Mouse (Mus musculus): ENCODE results near the gene Tgfbr1. TPM values are rescaled to one million over a fixed set of nuclear protein-coding genes. Genes with fewer than 3 reads are reported as not detected.

The Tgfbr1 gene
- polyA plus RNA-seq, 1 experiment from 2014 or later: 111 TPM

- H3K27me3 ChIP-seq (ENCODE audit: control insufficient read depth, insufficient read depth, low read length): no peaks in the 10 kb centered on the region
- H3K36me3 ChIP-seq (ENCODE audit: control insufficient read depth, insufficient read depth, low read length): no peaks in the 10 kb centered on the region
- H3K4me2 ChIP-seq (ENCODE audit: low read depth): no peak overlapping the region
- H3K9me3 ChIP-seq (ENCODE audit: control insufficient read depth, low read length): no peaks in the 10 kb centered on the region
- H3K4me3 ChIP-seq (ENCODE audit: low read depth, low read length): no peak overlapping the region
- no peak overlapping the region for H3K9ac ChIP-seq (ENCODE audit: low read length)
- DNase-seq (ENCODE audit: low spot score): no peak
- H3K4me1 ChIP-seq (ENCODE audit: control insufficient read depth, insufficient read depth, low read length): peaks cover 5% of the 10 kb centered on the region; the same call in 1 of the 2 replicates
- WGBS: 88% methylated on average over 3 of the region's 3 CpGs
- ATAC-seq (ENCODE audit: insufficient read depth, low FRiP score, low TSS enrichment): no peak
- H3K27ac ChIP-seq (ENCODE audit: low read depth, low read length): no peak overlapping the region
Measured at GRCm38 (mm10) chr4:47422946-47423345, 69.9 kb downstream of the Tgfbr1 start.

GRCm38 (mm10) chr4:47424376-47424775 lies 71.4 kb downstream of the Tgfbr1 start:
- H3K9me3 ChIP-seq (ENCODE audit: control insufficient read depth, low read length): no peaks in the 10 kb centered on the region
- DNase-seq (ENCODE audit: low spot score) (peak; percentile 58), ATAC-seq (ENCODE audit: insufficient read depth, low FRiP score, low TSS enrichment) (peak; percentile 49; the same call in 1 of the 2 replicates)
- H3K36me3 ChIP-seq (ENCODE audit: control insufficient read depth, insufficient read depth, low read length): no peaks in the 10 kb centered on the region
- H3K27me3 ChIP-seq (ENCODE audit: control insufficient read depth, insufficient read depth, low read length): no peaks in the 10 kb centered on the region
- no peak overlapping the region for H3K9ac ChIP-seq (ENCODE audit: low read length)
- no peak overlapping the region for H3K4me2 ChIP-seq (ENCODE audit: low read depth)
- 2% methylated on average over 2 of the region's 2 CpGs for WGBS
- no peak overlapping the region for H3K4me3 ChIP-seq (ENCODE audit: low read depth, low read length)
- no peak overlapping the region for H3K27ac ChIP-seq (ENCODE audit: low read depth, low read length)
- peaks cover 5% of the 10 kb centered on the region; the same call in 1 of the 2 replicates for H3K4me1 ChIP-seq (ENCODE audit: control insufficient read depth, insufficient read depth, low read length)

- Histone ChIP-seq H3K27me3 (ENCODE audit: control insufficient read depth, insufficient read depth, low read length) (no peaks in the 10 kb centered on the region), H3K36me3 (ENCODE audit: control insufficient read depth, insufficient read depth, low read length) (no peaks in the 10 kb centered on the region), H3K4me1 (ENCODE audit: control insufficient read depth, insufficient read depth, low read length) (peaks cover 5% of the 10 kb centered on the region; the same call in 1 of the 2 replicates), H3K4me3 (ENCODE audit: low read depth, low read length) (no peak overlapping the region), H3K9me3 (ENCODE audit: control insufficient read depth, low read length) (no peaks in the 10 kb centered on the region), H3K4me2 (ENCODE audit: low read depth) (no peak overlapping the region), H3K9ac (ENCODE audit: low read length) (no peak overlapping the region), H3K27ac (ENCODE audit: low read depth, low read length) (no peak overlapping the region)
- DNase-seq (ENCODE audit: low spot score): no peak
- ATAC-seq (ENCODE audit: insufficient read depth, low FRiP score, low TSS enrichment): no peak
- 93% methylated on average over 16 of the region's 16 CpGs for WGBS
Measured at GRCm38 (mm10) chr4:47425247-47425830, 72.3 kb downstream of the Tgfbr1 start.

- no peaks in the 10 kb centered on the region for H3K9me3 ChIP-seq (ENCODE audit: control insufficient read depth, low read length)
- DNase-seq (ENCODE audit: low spot score): no peak
- no peak for ATAC-seq (ENCODE audit: insufficient read depth, low FRiP score, low TSS enrichment)
- H3K4me1 ChIP-seq (ENCODE audit: control insufficient read depth, insufficient read depth, low read length): peaks cover 5% of the 10 kb centered on the region; the same call in 1 of the 2 replicates
- H3K4me3 ChIP-seq (ENCODE audit: low read depth, low read length): no peak overlapping the region
- no peak overlapping the region for H3K9ac ChIP-seq (ENCODE audit: low read length)
- no peaks in the 10 kb centered on the region for H3K36me3 ChIP-seq (ENCODE audit: control insufficient read depth, insufficient read depth, low read length)
- no peak overlapping the region for H3K4me2 ChIP-seq (ENCODE audit: low read depth)
- H3K27ac ChIP-seq (ENCODE audit: low read depth, low read length): no peak overlapping the region
- WGBS: 76% methylated on average over 3 of the region's 3 CpGs
- no peaks in the 10 kb centered on the region for H3K27me3 ChIP-seq (ENCODE audit: control insufficient read depth, insufficient read depth, low read length)
Measured at GRCm38 (mm10) chr4:47427606-47428005, 74.6 kb downstream of the Tgfbr1 start.

GRCm38 (mm10) chr4:47430557-47430956 lies 77.5 kb downstream of the Tgfbr1 start:
- 76% methylated on average over 6 of the region's 6 CpGs for WGBS
- Histone ChIP-seq H3K4me3 (ENCODE audit: low read depth, low read length) (no peak overlapping the region), H3K9ac (ENCODE audit: low read length) (no peak overlapping the region), H3K27me3 (ENCODE audit: control insufficient read depth, insufficient read depth, low read length) (no peaks in the 10 kb centered on the region), H3K9me3 (ENCODE audit: control insufficient read depth, low read length) (no peaks in the 10 kb centered on the region), H3K4me1 (ENCODE audit: control insufficient read depth, insufficient read depth, low read length) (no peaks in the 10 kb centered on the region), H3K27ac (ENCODE audit: low read depth, low read length) (no peak overlapping the region), H3K4me2 (ENCODE audit: low read depth) (no peak overlapping the region), H3K36me3 (ENCODE audit: control insufficient read depth, insufficient read depth, low read length) (no peaks in the 10 kb centered on the region)
- DNase-seq (ENCODE audit: low spot score) (no peak), ATAC-seq (ENCODE audit: insufficient read depth, low FRiP score, low TSS enrichment) (no peak)

GRCm38 (mm10) chr4:47431081-47431480 lies 78.1 kb downstream of the Tgfbr1 start:
- no peaks in the 10 kb centered on the region for H3K27me3 ChIP-seq (ENCODE audit: control insufficient read depth, insufficient read depth, low read length)
- DNase-seq (ENCODE audit: low spot score): no peak

GRCm38 (mm10) chr4:47432766-47433165 lies 79.7 kb downstream of the Tgfbr1 start:
- Histone ChIP-seq H3K4me2 (ENCODE audit: low read depth) (no peak overlapping the region), H3K27me3 (ENCODE audit: control insufficient read depth, insufficient read depth, low read length) (no peaks in the 10 kb centered on the region), H3K9ac (ENCODE audit: low read length) (no peak overlapping the region), H3K36me3 (ENCODE audit: control insufficient read depth, insufficient read depth, low read length) (no peaks in the 10 kb centered on the region), H3K27ac (ENCODE audit: low read depth, low read length) (no peak overlapping the region), H3K4me3 (ENCODE audit: low read depth, low read length) (no peak overlapping the region), H3K9me3 (ENCODE audit: control insufficient read depth, low read length) (no peaks in the 10 kb centered on the region), H3K4me1 (ENCODE audit: control insufficient read depth, insufficient read depth, low read length) (peaks cover 10% of the 10 kb centered on the region; the same call in 1 of the 2 replicates)
- 90% methylated on average over 6 of the region's 7 CpGs for WGBS
- DNase-seq (ENCODE audit: low spot score) (no peak), ATAC-seq (ENCODE audit: insufficient read depth, low FRiP score, low TSS enrichment) (no peak)

More at GRCm38 (mm10) chr4:47431081-47431480, 78.1 kb downstream of the Tgfbr1 start:
- Histone ChIP-seq H3K4me1 (ENCODE audit: control insufficient read depth, insufficient read depth, low read length) (no peaks in the 10 kb centered on the region), H3K4me2 (ENCODE audit: low read depth) (no peak overlapping the region), H3K36me3 (ENCODE audit: control insufficient read depth, insufficient read depth, low read length) (no peaks in the 10 kb centered on the region), H3K4me3 (ENCODE audit: low read depth, low read length) (no peak overlapping the region), H3K9me3 (ENCODE audit: control insufficient read depth, low read length) (no peaks in the 10 kb centered on the region), H3K9ac (ENCODE audit: low read length) (no peak overlapping the region), H3K27ac (ENCODE audit: low read depth, low read length) (no peak overlapping the region)
- ATAC-seq (ENCODE audit: insufficient read depth, low FRiP score, low TSS enrichment): no peak
- WGBS: 87% methylated on average over 5 of the region's 5 CpGs

- H3K4me1 ChIP-seq (ENCODE audit: control insufficient read depth, insufficient read depth, low read length): peaks cover 10% of the 10 kb centered on the region; the same call in 1 of the 2 replicates
- H3K36me3 ChIP-seq (ENCODE audit: control insufficient read depth, insufficient read depth, low read length): no peaks in the 10 kb centered on the region
- ATAC-seq (ENCODE audit: insufficient read depth, low FRiP score, low TSS enrichment) (no peak), DNase-seq (ENCODE audit: low spot score) (no peak)
- WGBS: 76% methylated on average over 12 of the region's 12 CpGs
- no peaks in the 10 kb centered on the region for H3K9me3 ChIP-seq (ENCODE audit: control insufficient read depth, low read length)
- H3K4me2 ChIP-seq (ENCODE audit: low read depth): no peak overlapping the region
- no peak overlapping the region for H3K27ac ChIP-seq (ENCODE audit: low read depth, low read length)
- no peaks in the 10 kb centered on the region for H3K27me3 ChIP-seq (ENCODE audit: control insufficient read depth, insufficient read depth, low read length)
- no peak overlapping the region for H3K4me3 ChIP-seq (ENCODE audit: low read depth, low read length)
- H3K9ac ChIP-seq (ENCODE audit: low read length): no peak overlapping the region
Measured at GRCm38 (mm10) chr4:47435131-47435530, 82.1 kb downstream of the Tgfbr1 start.
